Mouse (Mus musculus): ENCODE results near the gene Sgpp2.

Sgpp2 gene

GRCm38 (mm10) chr1:78310021-78310752 lies at the start of gene Sgpp2:
Gene Sgpp2 (plus strand): TSS chr1:78310345.
- no peak for DNase-seq

DNA sequence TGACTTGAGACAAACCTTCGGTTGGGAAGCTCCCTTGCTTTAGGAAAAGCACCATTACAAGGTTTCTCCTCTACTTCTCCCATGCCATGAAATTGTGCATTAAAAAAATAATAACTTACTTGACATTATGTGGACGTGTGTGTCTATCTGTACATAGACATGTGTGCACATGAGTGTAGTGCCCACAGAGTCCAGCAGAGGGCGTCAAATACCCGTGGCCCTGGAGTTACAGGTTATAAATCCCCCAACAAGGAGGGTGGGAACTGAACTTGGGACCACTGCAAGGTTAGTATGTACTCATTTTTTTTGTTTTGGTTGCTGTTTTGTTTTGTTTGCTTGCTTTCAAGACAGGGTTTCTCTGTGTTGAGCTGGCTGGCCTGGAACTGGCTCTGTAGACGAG lies 42.6 kb upstream of the Sgpp2 start:
- no peak for DNase-seq

GRCm38 (mm10) chr1:78272915-78273314 lies 37.2 kb upstream of the Sgpp2 start:
- no peak for DNase-seq

DNA sequence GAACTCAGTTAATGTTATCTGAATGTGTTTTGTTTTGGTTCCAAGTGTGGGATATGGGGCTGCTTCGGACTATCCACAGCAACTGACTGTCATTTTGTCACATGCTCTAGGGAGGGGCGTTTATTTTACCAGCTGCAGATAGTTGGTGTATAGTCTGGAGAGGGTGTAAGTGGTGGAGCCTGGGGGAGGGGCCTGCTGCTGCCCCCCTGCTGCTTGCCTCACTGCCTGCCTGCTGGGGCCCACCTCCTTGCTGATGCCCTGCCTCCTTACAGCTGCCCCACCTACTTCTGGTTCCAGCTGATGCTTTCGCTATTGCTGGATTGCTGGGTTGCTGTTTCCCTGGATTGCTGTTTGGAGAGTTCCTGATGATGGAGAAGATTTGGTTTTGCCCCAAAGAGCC lies 31.0 kb upstream of the Sgpp2 start:
- DNase-seq, result no peak

- no peak for DNase-seq
Measured at GRCm38 (mm10) chr1:78292397-78292796, 17.7 kb upstream of the Sgpp2 start.

GRCm38 (mm10) chr1:78299670-78300225 lies 10.4 kb upstream of the Sgpp2 start:
- no peak for DNase-seq

DNA sequence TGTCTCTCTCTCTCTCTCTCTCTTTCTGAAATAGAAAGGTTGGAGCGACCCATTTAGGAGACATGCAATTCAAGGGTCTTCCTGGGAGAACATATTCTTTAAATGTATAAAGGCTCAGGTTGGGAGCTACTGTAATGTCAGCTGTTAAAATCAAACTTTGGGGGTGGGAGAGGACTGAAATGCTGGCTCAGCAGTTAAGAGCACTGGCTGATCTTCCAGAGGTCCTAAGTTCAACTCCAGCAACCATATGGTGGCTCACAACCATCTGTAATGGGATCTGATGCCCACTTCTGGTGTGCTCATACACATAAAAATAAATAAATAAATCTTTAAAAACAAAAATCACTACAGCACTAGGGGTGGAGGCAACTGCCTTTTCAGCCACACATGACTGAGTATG lies 1.5 kb upstream of the Sgpp2 start:
- DNase-seq, result no peak

- no peak for DNase-seq
Measured at GRCm38 (mm10) chr1:78309280-78309679, 865 bp upstream of the Sgpp2 start.

GRCm38 (mm10) chr1:78310861-78311341 lies 756 bp downstream of the Sgpp2 start:
- DNase-seq, result no peak

DNA sequence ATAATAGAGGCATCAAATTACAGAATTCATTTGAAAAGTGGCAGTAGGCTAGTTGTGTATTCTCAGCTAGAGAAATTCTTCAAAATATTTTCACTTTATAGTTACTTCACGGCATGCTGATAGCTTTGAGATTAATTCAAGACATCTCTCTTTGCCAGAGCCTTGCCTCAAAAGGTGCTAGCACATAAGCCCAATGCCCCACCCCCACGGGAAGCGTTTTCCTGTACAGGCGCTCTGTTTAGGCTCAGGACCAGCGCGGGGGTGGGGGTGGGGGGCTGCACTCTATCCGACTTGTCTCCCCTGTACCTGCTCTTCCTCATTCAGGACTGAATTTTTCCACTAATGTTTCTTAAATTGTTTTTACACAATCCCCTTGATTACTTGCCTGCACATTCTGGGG lies 1.3 kb downstream of the Sgpp2 start:
- DNase-seq, result no peak

- DNase-seq, result no peak
Measured at GRCm38 (mm10) chr1:78312917-78313316, 2.8 kb downstream of the Sgpp2 start.

- no peak for DNase-seq
Measured at GRCm38 (mm10) chr1:78313961-78314360, 3.8 kb downstream of the Sgpp2 start.

GRCm38 (mm10) chr1:78318089-78318760 lies 8.1 kb downstream of the Sgpp2 start:
- no peak for DNase-seq

GRCm38 (mm10) chr1:78320291-78320690 lies 10.1 kb downstream of the Sgpp2 start:
- no peak for DNase-seq

DNA sequence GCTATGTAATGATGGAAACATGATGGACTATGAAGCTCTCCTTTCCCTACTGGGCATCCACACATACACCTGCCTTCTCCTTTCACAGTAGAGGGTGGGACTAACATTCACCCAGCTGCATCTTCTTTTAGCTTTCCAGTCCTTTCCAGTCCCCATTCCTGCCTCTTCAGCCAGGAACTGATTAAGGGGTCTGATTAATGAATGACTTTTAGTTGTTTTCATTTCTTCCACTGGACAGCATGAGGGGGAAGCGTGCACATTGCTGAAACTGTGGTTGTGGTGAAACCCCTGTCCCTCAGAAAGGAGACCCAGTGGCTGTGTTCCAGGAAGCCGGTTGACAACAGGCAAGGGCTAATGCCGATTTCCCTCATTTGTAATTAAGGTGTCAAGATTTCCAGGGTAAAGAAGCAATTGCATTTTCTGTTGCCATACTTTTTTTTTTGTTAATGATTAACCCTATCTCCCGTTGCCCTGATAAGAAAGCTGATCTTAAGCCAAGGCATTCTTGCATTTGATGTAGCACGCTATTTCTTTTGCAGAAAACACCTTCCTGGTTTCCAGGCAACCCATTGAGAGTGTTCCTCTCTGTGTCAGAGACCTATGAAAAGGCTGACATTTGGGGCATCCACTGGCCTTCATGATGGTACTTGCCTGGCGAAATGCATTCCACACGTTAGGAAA lies 12.1 kb downstream of the Sgpp2 start:
- DNase-seq, result no peak

- DNase-seq, result no peak
Measured at GRCm38 (mm10) chr1:78322844-78323243, 12.7 kb downstream of the Sgpp2 start.

DNA sequence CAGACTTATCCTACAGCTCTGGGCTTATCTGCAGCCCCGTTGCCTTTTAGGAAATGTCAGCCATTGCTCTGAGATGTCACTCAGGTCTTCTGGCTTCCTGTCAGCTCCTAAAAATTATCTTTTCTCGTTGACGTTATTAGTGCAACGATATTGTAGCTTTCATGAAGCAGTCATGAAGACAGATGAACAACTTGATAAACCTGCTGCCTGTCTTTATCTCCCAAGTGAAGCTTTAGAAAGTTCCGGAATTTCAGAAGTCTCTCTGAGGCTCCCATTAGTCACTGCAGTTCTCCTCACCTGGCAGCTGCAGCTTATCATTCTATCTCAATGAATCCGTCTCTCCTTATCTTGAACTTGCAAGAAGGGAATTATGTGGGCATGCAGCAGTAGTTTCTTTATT lies 13.9 kb downstream of the Sgpp2 start:
- no peak for DNase-seq

GRCm38 (mm10) chr1:78325851-78326250 lies 15.7 kb downstream of the Sgpp2 start:
- DNase-seq, result no peak

- DNase-seq, result no peak
Measured at GRCm38 (mm10) chr1:78328646-78329045, 18.5 kb downstream of the Sgpp2 start.

DNA sequence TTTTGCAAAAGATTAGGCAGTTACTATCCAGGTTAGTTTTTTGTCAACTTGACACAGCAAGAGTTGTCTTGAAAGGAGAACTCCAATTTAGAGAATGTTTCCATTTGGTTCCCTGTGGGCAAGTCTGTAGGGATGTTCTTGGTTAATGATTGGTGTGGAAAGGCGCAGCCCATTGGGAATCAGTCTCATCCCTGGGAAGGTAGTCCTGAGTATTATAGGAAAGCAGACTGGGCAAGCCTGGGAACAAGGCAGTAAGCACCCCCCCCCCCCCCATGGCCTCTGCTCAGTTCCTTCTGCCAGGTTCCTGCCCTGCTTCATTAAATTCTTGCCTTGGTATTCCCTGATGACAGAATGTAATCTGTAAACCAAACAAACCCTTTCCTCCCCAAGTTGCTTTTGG lies 19.7 kb downstream of the Sgpp2 start:
- DNase-seq, result no peak

GRCm38 (mm10) chr1:78330620-78331158 lies 20.5 kb downstream of the Sgpp2 start:
- no peak for DNase-seq

GRCm38 (mm10) chr1:78337726-78338125 lies 27.6 kb downstream of the Sgpp2 start:
- DNase-seq, result no peak

DNA sequence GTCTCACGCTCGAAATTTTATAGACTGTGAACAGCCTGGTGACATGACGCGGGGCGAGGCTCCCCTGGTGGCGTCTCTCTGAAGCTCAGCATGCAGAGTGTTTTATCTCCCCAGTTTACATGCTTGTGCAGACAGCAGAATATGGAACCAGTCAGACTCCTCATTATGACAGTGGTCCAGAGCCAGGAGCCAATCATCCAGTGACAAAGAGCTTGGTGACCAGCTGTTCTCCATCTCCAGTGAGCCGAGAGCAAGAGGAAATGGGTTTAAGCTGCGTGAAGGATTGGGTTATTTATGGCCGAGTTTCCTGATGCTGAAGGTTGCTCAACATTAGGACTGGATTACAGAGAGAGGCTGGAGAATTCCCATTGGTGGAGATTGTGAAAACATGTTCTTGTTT lies 28.1 kb downstream of the Sgpp2 start:
- DNase-seq, result no peak
